Mouse (Mus musculus): ENCODE data around the gene Mfsd12.

DNA sequence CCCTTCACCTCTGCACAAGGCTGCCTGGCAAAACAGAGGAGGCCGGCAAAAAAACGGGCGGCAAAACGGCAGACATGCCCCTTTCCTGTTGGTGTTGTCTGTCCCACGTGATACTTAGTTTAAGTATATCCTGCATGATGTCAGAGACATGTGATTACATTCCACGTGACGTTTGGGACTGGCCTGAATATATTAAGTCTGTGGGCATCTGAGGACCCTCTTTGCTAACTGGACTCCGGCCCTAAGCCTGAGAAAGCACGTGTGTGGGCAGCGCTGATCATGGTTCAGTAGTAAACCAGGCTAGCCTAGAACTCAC, 43.9 kb downstream of the Mfsd12 start:
- TF ChIP-seq CTCF (conservative IDR thresholded peaks at IDR 0.05 in 1 of 2, IDR thresholded peaks at IDR 0.05 in 1 of 2; ENCODE audit: low read depth in 2 of 2, low read length in 2 of 2) (no peak), POLR2A (IDR thresholded peaks at IDR 0.05; ENCODE audit: low read depth, low read length) (no peak), EP300 (IDR thresholded peaks at IDR 0.05; ENCODE audit: low read length) (no peak), POLR2AphosphoS2 (IDR thresholded peaks at IDR 0.05; ENCODE audit: low read depth, low read length) (no peak), SIN3A (IDR thresholded peaks at IDR 0.05; ENCODE audit: low read length) (no peak), MAFK (IDR thresholded peaks at IDR 0.05; ENCODE audit: insufficient replicate concordance, low read length) (no peak), USF2 (conservative IDR thresholded peaks at IDR 0.05; ENCODE audit: low read depth, low read length) (no peak), CHD2 (IDR thresholded peaks at IDR 0.05; ENCODE audit: low read length) (no peak), RCOR1 (conservative IDR thresholded peaks at IDR 0.05; ENCODE audit: low read depth, low read length) (no peak), SMC3 (IDR thresholded peaks at IDR 0.05; ENCODE audit: low read depth, low read length) (no peak), ZKSCAN1 (IDR thresholded peaks at IDR 0.05; ENCODE audit: borderline replicate concordance, low read depth, low read length) (no peak)
